Mouse (Mus musculus) ES-Bruce4 (cell line): ENCODE measurements around the gene Olfr1394.

Experiments
- CTCF ChIP-seq: IDR thresholded peaks from one replicate; pipeline ENCODE4 v1.8.1; 2011; ENCODE audit warnings: low read depth, low read length
- EP300 ChIP-seq: IDR thresholded peaks from 2 replicates; pipeline ENCODE4 v1.6.1; 2011; ENCODE audit warnings: low read depth, low read length; ENCODE audit not compliant: insufficient read depth
- POLR2A ChIP-seq: IDR thresholded peaks from one replicate; pipeline ENCODE4 v1.8.1; 2011; ENCODE audit warnings: low read length; ENCODE audit not compliant: insufficient read depth

GRCm38 (mm10) chr11:49168839-49169611, 14.8 kb downstream of the Olfr1394 start:
- TF ChIP-seq CTCF, result no peak
- TF ChIP-seq POLR2A, result no peak
- no peak for TF ChIP-seq EP300
